Mouse (Mus musculus): ENCODE data around the gene Rap1b. TPM values are rescaled to one million over a fixed set of nuclear protein-coding genes. Genes with fewer than 3 reads are reported as not detected.

Gene Rap1b
- polyA plus RNA-seq, 1 experiment, result 48.8 TPM

- Histone ChIP-seq H3K4me3 (replicated peaks; ENCODE audit: insufficient read depth, low read depth, low read length) (no peak overlapping the region), H3K27ac (ENCODE audit: insufficient read depth, low read length) (no peak overlapping the region), H3K27me3 (ENCODE audit: control insufficient read depth, insufficient read depth, low read length) (no peaks in the 10 kb centered on the region), H3K4me1 (ENCODE audit: control insufficient read depth, insufficient read depth, low read length) (no peaks in the 10 kb centered on the region)
- WGBS, result 80% methylated on average over 8 of the region's 8 CpGs
- TF ChIP-seq POLR2A (IDR thresholded peaks at IDR 0.05; ENCODE audit: borderline replicate concordance, insufficient read depth, low read length) (no peak), CTCF (IDR thresholded peaks at IDR 0.05; ENCODE audit: borderline replicate concordance, insufficient read depth, low read depth, low read length) (no peak)
- DNase-seq, result no peak
These were observed 10.3 kb upstream of the Rap1b start for GRCm38 (mm10) chr10:117856001-117856720.

GRCm38 (mm10) chr10:117852648-117853192 is 6.9 kb upstream of the Rap1b start:
- TF ChIP-seq POLR2A (IDR thresholded peaks at IDR 0.05; ENCODE audit: borderline replicate concordance, insufficient read depth, low read length), result no peak
- TF ChIP-seq CTCF (IDR thresholded peaks at IDR 0.05; ENCODE audit: borderline replicate concordance, insufficient read depth, low read depth, low read length), result no peak
- Histone ChIP-seq H3K27me3 (ENCODE audit: control insufficient read depth, insufficient read depth, low read length) (no peaks in the 10 kb centered on the region), H3K4me3 (replicated peaks; ENCODE audit: insufficient read depth, low read depth, low read length) (no peak overlapping the region), H3K27ac (ENCODE audit: insufficient read depth, low read length) (no peak overlapping the region), H3K4me1 (ENCODE audit: control insufficient read depth, insufficient read depth, low read length) (no peaks in the 10 kb centered on the region)
- WGBS, result 90% methylated on average over 10 of the region's 10 CpGs
- DNase-seq, result no peak

GRCm38 (mm10) chr10:117848981-117849380 is 3.1 kb upstream of the Rap1b start:
- no peak overlapping the region for H3K4me3 ChIP-seq (replicated peaks; ENCODE audit: insufficient read depth, low read depth, low read length)
- WGBS, result 64% methylated on average over 3 of the region's 3 CpGs

GRCm38 (mm10) chr10:117846796-117847195 is 961 bp upstream of the Rap1b start:
- Histone ChIP-seq H3K4me3 (replicated peaks; ENCODE audit: insufficient read depth, low read depth, low read length) (no peak overlapping the region), H3K27ac (ENCODE audit: insufficient read depth, low read length) (no peak overlapping the region), H3K4me1 (ENCODE audit: control insufficient read depth, insufficient read depth, low read length) (no peaks in the 10 kb centered on the region; the same call in 1 of the 2 replicates), H3K27me3 (ENCODE audit: control insufficient read depth, insufficient read depth, low read length) (no peaks in the 10 kb centered on the region)
- 73% methylated on average over 9 of the region's 9 CpGs for WGBS
- TF ChIP-seq CTCF (IDR thresholded peaks at IDR 0.05; ENCODE audit: borderline replicate concordance, insufficient read depth, low read depth, low read length), result no peak
- TF ChIP-seq POLR2A (IDR thresholded peaks at IDR 0.05; ENCODE audit: borderline replicate concordance, insufficient read depth, low read length), result no peak
- peak in 1 of 2 experiments; percentile 12 for DNase-seq

More at GRCm38 (mm10) chr10:117848981-117849380, 3.1 kb upstream of the Rap1b start:
- no peaks in the 10 kb centered on the region for H3K27me3 ChIP-seq (ENCODE audit: control insufficient read depth, insufficient read depth, low read length)
- DNase-seq, result no peak
- no peak overlapping the region for H3K27ac ChIP-seq (ENCODE audit: insufficient read depth, low read length)
- H3K4me1 ChIP-seq (ENCODE audit: control insufficient read depth, insufficient read depth, low read length), result no peaks in the 10 kb centered on the region; the same call in 1 of the 2 replicates
- TF ChIP-seq CTCF (IDR thresholded peaks at IDR 0.05; ENCODE audit: borderline replicate concordance, insufficient read depth, low read depth, low read length), result no peak
- TF ChIP-seq POLR2A (IDR thresholded peaks at IDR 0.05; ENCODE audit: borderline replicate concordance, insufficient read depth, low read length), result no peak

GRCm38 (mm10) chr10:117846260-117846632 is 411 bp upstream of the Rap1b start:
- under 1% methylated on average over 21 of the region's 21 CpGs for WGBS
- TF ChIP-seq CTCF (IDR thresholded peaks at IDR 0.05; ENCODE audit: borderline replicate concordance, insufficient read depth, low read depth, low read length) (no peak), POLR2A (IDR thresholded peaks at IDR 0.05; ENCODE audit: borderline replicate concordance, insufficient read depth, low read length) (no peak)
- no peaks in the 10 kb centered on the region for H3K27me3 ChIP-seq (ENCODE audit: control insufficient read depth, insufficient read depth, low read length)

GRCm38 (mm10) chr10:117844782-117845596 is 846 bp downstream of the Rap1b start:
- peak overlapping the region; percentile 64 for H3K4me3 ChIP-seq (replicated peaks; ENCODE audit: insufficient read depth, low read depth, low read length)
- H3K27me3 ChIP-seq (ENCODE audit: control insufficient read depth, insufficient read depth, low read length), result no peaks in the 10 kb centered on the region
- peak; percentile 58 to 63 for DNase-seq
- no peak for TF ChIP-seq POLR2A (IDR thresholded peaks at IDR 0.05; ENCODE audit: borderline replicate concordance, insufficient read depth, low read length)
- TF ChIP-seq CTCF (IDR thresholded peaks at IDR 0.05; ENCODE audit: borderline replicate concordance, insufficient read depth, low read depth, low read length), result no peak
- H3K4me1 ChIP-seq (ENCODE audit: control insufficient read depth, insufficient read depth, low read length), result no peaks in the 10 kb centered on the region; the same call in 1 of the 2 replicates
- H3K27ac ChIP-seq (ENCODE audit: insufficient read depth, low read length), result peak overlapping the region; percentile 76
- 1% methylated on average over 52 of the region's 52 CpGs for WGBS

More at GRCm38 (mm10) chr10:117846260-117846632, 411 bp upstream of the Rap1b start:
- no peaks in the 10 kb centered on the region; the same call in 1 of the 2 replicates for H3K4me1 ChIP-seq (ENCODE audit: control insufficient read depth, insufficient read depth, low read length)
- peak overlapping the region; percentile 56 for H3K27ac ChIP-seq (ENCODE audit: insufficient read depth, low read length)
- peak overlapping the region; percentile 66 for H3K4me3 ChIP-seq (replicated peaks; ENCODE audit: insufficient read depth, low read depth, low read length)
- no peak for DNase-seq

- H3K27ac ChIP-seq (ENCODE audit: insufficient read depth, low read length), result no peak overlapping the region
- TF ChIP-seq CTCF (IDR thresholded peaks at IDR 0.05; ENCODE audit: borderline replicate concordance, insufficient read depth, low read depth, low read length), result no peak
- no peak for TF ChIP-seq POLR2A (IDR thresholded peaks at IDR 0.05; ENCODE audit: borderline replicate concordance, insufficient read depth, low read length)
- no peaks in the 10 kb centered on the region; the same call in 1 of the 2 replicates for H3K4me1 ChIP-seq (ENCODE audit: control insufficient read depth, insufficient read depth, low read length)
- no peak for DNase-seq
- H3K4me3 ChIP-seq (replicated peaks; ENCODE audit: insufficient read depth, low read depth, low read length), result peak overlapping the region; percentile 64
- no peaks in the 10 kb centered on the region for H3K27me3 ChIP-seq (ENCODE audit: control insufficient read depth, insufficient read depth, low read length)
- WGBS, result 19% methylated on average over 5 of the region's 5 CpGs
These were observed 1.6 kb downstream of the Rap1b start for GRCm38 (mm10) chr10:117844279-117844678.

All from cerebellum, adult 2 months (tissue).